Mouse (Mus musculus) B cell, adult 2 months (primary cell): ENCODE measurements around the gene Psmd5.
"Not testable (repeated sequence)": the region's sequence is repeated elsewhere in the genome, so short reads cannot be mapped to it uniquely, and the experiment has no call there.

Experiments
- DNase-seq, 2 experiments: peaks; one replicate each; pipeline ENCODE4 v3.0.0; 2022

The Psmd5 gene

GRCm38 (mm10) chr2:34825827-34826459, 48.8 kb downstream of the Psmd5 start, which contains the start of gene Fbxw2:
Gene Fbxw2, minus strand, starts transcription at chr2:34826311.
- peak; percentile 92 to 93 for DNase-seq

DNA sequence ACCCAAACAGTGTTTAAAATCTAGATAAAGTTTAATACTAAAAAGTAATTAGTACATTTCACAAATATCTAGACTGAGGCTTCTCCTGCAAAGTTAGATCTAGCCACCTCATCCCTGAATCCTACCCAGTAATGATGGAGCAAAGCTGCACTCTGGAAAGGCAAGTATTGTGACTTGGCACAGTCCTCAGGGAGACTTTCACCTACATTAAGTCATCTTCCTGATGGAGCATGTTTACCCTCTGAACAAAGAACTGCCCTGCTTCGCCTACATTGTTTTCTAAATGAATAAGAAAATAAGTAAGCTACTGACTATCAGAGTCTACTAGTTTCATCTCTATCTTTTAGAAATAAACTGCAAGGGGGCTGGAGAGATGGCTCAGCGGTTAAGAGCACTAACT, 56.3 kb downstream of the Psmd5 start:
- DNase-seq: no peak

GRCm38 (mm10) chr2:34815893-34816292, 58.9 kb downstream of the Psmd5 start:
- not testable (repeated sequence) for DNase-seq

GRCm38 (mm10) chr2:34812706-34813105, 62.1 kb downstream of the Psmd5 start:
- DNase-seq: no peak

DNA sequence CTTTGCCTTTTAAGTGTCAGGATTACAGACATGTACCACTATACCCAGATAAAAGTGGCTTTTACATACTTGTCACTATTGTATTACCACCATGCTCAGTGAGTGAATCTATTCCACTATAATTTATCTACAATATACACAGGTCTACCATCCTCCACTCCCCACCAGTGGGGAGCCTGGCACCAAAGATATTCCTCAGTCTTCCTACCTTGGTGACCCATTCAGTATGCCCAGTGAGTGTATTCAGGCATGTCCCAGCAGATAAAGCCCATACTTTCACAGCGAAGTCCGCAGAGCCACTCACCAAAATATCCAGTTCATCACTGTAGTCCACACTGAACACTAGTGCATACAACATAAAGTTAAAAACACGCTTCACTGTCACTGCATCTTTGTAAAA, 64.0 kb downstream of the Psmd5 start:
- no peak for DNase-seq

DNA sequence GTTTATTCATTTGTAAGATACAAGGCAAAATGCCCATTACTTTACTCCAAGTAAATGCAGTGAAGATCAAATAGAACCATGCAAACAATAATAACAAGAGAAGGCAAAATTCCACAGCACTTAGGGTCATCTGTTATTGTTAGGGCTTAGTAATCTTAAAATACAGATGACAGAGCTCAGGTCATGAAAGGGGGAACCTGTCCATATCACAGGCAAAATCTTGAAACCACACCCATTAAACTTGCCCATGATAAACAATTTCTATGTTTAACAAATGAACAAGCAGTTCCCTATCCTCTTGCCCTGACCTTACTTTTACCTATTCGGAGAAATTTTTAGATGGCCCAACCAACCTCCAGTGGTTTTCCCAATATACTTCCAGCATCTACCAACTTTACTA, 65.2 kb downstream of the Psmd5 start:
- no peak for DNase-seq

GRCm38 (mm10) chr2:34808057-34808456, 66.7 kb downstream of the Psmd5 start:
- no peak for DNase-seq

DNA sequence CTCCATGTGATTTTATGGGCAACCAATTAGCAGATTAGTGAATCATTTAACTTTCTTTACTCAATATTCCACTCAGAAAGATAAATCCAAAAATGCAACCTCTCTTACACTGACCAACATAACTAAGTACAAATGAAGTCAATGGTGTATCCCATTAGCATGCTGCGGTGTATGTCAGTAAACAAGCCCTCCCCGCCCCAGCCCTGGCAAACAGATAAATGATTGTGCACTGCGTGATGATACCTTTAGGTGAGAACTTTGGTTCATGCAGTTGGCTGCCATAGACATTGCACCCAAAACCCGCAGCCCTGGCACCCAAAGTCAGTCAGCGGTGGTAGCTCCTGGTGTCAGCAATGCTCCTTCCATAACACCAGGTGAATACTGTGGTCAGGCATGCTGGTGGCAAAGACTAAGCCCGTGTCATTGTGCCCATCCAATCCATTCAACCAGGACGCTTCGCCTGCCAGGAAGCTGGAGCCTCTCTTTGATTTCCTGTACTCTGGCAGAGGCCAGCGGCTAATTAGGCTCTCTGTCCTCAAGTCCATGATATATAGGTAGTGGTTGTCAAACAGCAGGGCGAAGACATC, 69.3 kb downstream of the Psmd5 start:
- DNase-seq: no peak

- no peak for DNase-seq
Observed at GRCm38 (mm10) chr2:34804815-34805214, 70.0 kb downstream of the Psmd5 start.

GRCm38 (mm10) chr2:34804172-34804571, 70.6 kb downstream of the Psmd5 start:
- DNase-seq: no peak

GRCm38 (mm10) chr2:34803746-34804145, 71.0 kb downstream of the Psmd5 start:
- no peak for DNase-seq

DNA sequence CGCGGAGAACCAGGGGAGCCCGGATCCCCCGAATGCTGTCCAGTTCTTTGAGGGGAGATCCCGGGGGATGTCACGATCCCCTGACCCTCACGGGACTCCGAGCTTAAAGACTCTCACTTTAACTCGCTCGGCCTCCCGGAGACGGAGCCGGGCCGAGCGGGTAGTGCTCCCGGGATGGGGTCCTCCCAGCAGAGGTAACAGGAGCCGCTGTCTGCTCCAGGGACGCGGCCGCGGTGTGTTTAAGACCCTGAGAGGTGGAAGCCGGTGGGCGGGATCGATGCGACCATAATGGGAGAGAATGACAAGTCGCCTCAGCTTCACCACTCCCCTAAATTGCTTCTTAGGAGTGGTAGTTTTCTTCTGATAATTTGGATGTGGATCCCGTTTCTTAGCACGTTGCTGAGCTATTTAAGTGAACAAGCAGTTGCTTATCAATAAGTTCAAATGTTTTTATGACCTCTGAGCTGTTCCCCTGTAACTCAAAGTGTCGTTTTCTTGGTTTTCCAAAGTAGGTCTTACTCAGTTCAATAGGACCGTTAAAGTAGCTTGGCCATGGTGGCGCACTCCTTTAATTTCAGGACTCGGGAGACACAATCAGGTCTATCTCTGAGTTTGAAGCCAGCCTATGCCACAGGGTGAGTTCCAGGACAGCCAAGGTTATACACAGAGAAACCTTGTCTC, 72.1 kb downstream of the Psmd5 start:
- peak; percentile 58 to 64 for DNase-seq

GRCm38 (mm10) chr2:34801516-34802482, 73.0 kb downstream of the Psmd5 start:
- peak; percentile 95 to 97 for DNase-seq

DNA sequence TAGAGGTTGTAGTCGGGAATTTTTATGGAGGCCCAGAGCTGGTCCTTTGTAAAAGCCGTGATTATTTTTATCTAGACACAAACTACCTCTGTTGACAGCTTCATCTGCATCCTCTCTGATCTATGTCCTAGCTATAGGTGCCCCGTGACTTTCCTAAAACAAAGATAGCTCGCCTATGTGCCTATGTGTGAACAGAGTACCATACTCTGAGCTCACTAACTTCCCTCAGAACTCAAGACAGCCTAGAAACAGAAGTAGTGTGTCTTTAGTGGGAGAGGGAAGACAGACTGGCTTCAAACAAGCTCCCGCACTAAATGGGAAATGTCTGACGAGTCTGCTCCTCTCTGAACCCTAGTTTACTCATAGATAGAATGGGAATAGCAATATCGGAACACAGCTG, 74.4 kb downstream of the Psmd5 start:
- no peak for DNase-seq
